Mouse (Mus musculus): ENCODE data around the gene Olfr1105. TPM values are rescaled to one million over a fixed set of nuclear protein-coding genes. Genes with fewer than 3 reads are reported as not detected.

Olfr1105 gene
- total RNA-seq (2017) = not detected in 2 replicates

- ATAC-seq (replicated peaks; ENCODE audit: low read depth, poor library complexity, severe bottlenecking) = no peak
Measured at GRCm38 (mm10) chr2:87036431-87036830, at the start of gene Olfr1105. Gene Olfr1105, minus strand, starts transcription at chr2:87036531.

GRCm38 (mm10) chr2:87075717-87076116 lies 39.4 kb upstream of the Olfr1105 start, which contains the start of gene Olfr1107:
Gene Olfr1107, minus strand, starts transcription at chr2:87075817.
- ATAC-seq (replicated peaks; ENCODE audit: low read depth, poor library complexity, severe bottlenecking) = no peak

- ATAC-seq (replicated peaks; ENCODE audit: low read depth, poor library complexity, severe bottlenecking) = no peak
Measured at GRCm38 (mm10) chr2:87052173-87052572, 15.8 kb upstream of the Olfr1105 start, which contains the start of gene Olfr1106. Gene Olfr1106, minus strand, starts transcription at chr2:87052273.

GRCm38 (mm10) chr2:87026980-87027379 lies 9.4 kb downstream of the Olfr1105 start, which contains the start of gene Olfr1104:
Gene Olfr1104, minus strand, starts transcription at chr2:87027080.
- ATAC-seq (replicated peaks; ENCODE audit: low read depth, poor library complexity, severe bottlenecking) = no peak

- no peak for ATAC-seq (replicated peaks; ENCODE audit: low read depth, poor library complexity, severe bottlenecking)
Measured at GRCm38 (mm10) chr2:86998098-86998497, 38.2 kb downstream of the Olfr1105 start, which contains the start of gene Olfr1102. Gene Olfr1102, plus strand, starts transcription at chr2:86998398.

GRCm38 (mm10) chr2:86991121-86991520 lies 45.2 kb downstream of the Olfr1105 start, which contains the start of gene Olfr1101:
Gene Olfr1101, minus strand, starts transcription at chr2:86991221.
- no peak for ATAC-seq (replicated peaks; ENCODE audit: low read depth, poor library complexity, severe bottlenecking)

Other genes starting within 250 kb of the Olfr1105 start
- gene Olfr141, start 226.5 kb downstream of the Olfr1105 start, total RNA-seq (2017) = not detected in 2 replicates
- gene Olfr1094, start 211.9 kb downstream of the Olfr1105 start, total RNA-seq (2017) = not detected in 2 replicates
- gene Olfr1095, start 184.8 kb downstream of the Olfr1105 start, total RNA-seq (2017) = not detected in 2 replicates
- gene Gm13723, start 161.7 kb downstream of the Olfr1105 start, total RNA-seq (2017) = not detected in 2 replicates
- gene Olfr1097, start 144.3 kb downstream of the Olfr1105 start, total RNA-seq (2017) = not detected in 2 replicates
- gene Olfr1098, start 112.0 kb downstream of the Olfr1105 start, total RNA-seq (2017) = not detected in 2 replicates
- gene Olfr1099, start 75.8 kb downstream of the Olfr1105 start, total RNA-seq (2017) = not detected in 2 replicates
- not detected in 2 replicates for gene Olfr1100, start 56.6 kb downstream of the Olfr1105 start, total RNA-seq (2017)
- not detected in 2 replicates for gene Olfr1101, start 45.3 kb downstream of the Olfr1105 start, total RNA-seq (2017)
- gene Olfr1102, start 38.1 kb downstream of the Olfr1105 start, total RNA-seq (2017) = not detected in 2 replicates
- not detected in 2 replicates for gene Olfr1104, start 9.5 kb downstream of the Olfr1105 start, total RNA-seq (2017)
- gene Olfr1106, start 15.7 kb upstream of the Olfr1105 start, total RNA-seq (2017) = not detected in 2 replicates
- gene Olfr1107, start 39.3 kb upstream of the Olfr1105 start, total RNA-seq (2017) = not detected in 2 replicates
- not detected in 2 replicates for gene Olfr1109, start 59.5 kb upstream of the Olfr1105 start, total RNA-seq (2017)
- gene Olfr259, start 78.0 kb upstream of the Olfr1105 start, total RNA-seq (2017) = not detected in 2 replicates
- not detected in 2 replicates for gene Olfr1110, start 103.8 kb upstream of the Olfr1105 start, total RNA-seq (2017)
- gene Olfr1111, start 116.1 kb upstream of the Olfr1105 start, total RNA-seq (2017) = not detected in 2 replicates
- not detected in 2 replicates for gene Olfr1112, start 151.3 kb upstream of the Olfr1105 start, total RNA-seq (2017)
- not detected in 2 replicates for gene Olfr1113, start 172.4 kb upstream of the Olfr1105 start, total RNA-seq (2017)
- gene Olfr1115, start 211.5 kb upstream of the Olfr1105 start, total RNA-seq (2017) = not detected in 2 replicates
- gene Olfr1116, start 231.0 kb upstream of the Olfr1105 start, total RNA-seq (2017) = not detected in 2 replicates

Measured in common myeloid progenitor, adult 5-6 weeks (primary cell).